Mouse (Mus musculus) kidney, adult 2 months (tissue): ENCODE data around the gene Hist1h2bb.

ENCODE experiments used
- CTCF ChIP-seq: fragments of 200-500 bp; conservative IDR thresholded peaks from 2 replicates; pipeline ENCODE4 v1.5.1; 2011; ENCODE audit warnings: low read depth, mild to moderate bottlenecking, control low read depth, low read length, moderate library complexity, mixed read lengths; ENCODE audit not compliant: insufficient read depth, insufficient read length
- POLR2A ChIP-seq: fragments of 200-500 bp; IDR thresholded peaks from one replicate; pipeline ENCODE4 v1.6.1; 2011; ENCODE audit warnings: low read depth, low read length, control low read depth

DNA sequence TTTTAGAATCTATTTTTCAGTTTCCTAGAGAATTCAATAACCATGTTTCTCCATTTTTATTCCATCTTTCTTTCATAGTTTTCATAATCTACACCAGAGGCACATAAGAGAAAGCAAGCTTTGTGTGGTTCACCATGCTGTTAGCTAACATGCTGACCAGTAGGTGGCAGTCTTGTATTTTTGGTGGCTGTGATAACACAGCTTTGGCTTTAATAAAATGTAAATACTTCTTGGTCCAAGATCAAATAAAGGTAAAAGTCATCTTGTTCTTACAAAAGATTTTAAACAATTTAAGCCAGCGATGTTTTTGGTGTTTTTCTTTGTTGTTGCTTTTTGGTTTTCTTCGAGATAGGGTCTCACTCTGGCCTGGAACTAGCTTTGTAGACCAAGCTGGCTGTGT, 46.0 kb downstream of the Hist1h2bb start:
- TF ChIP-seq CTCF (0 out of 2 replicates have a peak, but pooled peaks have one; percentile 18), POLR2A (no peak)
